Mouse (Mus musculus): ENCODE data around the gene Acd. TPM values are rescaled to one million over a fixed set of nuclear protein-coding genes. Genes with fewer than 3 reads are reported as not detected.
A peak's percentile ranks its signal among the peaks of the same experiment; 100 is the strongest.

The Acd gene
- polyA plus RNA-seq, 1 experiment from 2014 or later, result 78.1 TPM

DNA sequence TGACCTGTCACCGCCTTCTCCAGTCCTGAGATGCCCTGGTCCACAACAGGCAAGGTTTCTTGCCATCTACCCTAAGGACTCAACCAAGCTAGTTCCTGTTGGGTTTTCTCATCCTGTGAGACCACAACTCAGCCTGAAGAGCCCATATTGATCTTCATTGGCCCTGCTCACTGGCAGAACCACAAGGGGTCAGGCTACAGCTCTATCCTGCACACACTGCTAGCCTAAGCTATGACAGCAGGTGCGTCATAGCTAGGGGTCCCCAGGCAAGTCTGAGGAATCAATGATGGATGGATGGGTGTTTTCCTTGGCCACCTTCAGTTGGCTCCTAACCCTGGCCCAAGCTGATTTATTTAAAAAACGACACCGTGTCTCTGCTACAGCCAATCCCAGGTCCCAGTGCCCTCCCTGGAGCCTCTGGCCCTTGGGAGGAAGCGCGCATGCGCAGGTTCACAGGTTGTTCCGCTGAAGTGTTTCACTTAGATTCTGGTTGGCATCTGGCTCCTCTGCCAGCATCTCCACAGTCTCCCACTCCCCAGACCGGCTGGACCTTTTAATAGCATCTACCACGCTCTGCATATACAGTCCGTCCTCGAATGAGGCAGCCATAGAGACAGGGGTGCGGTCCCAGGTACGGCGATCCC is 15.5 kb upstream of the Acd start:
- Histone ChIP-seq H3K4me1 (replicated peaks; ENCODE audit: control insufficient read depth, insufficient read depth, low read length) (no peaks in the 10 kb centered on the region), H3K4me2 (replicated peaks) (no peak overlapping the region), H3K4me3 (replicated peaks; ENCODE audit: low read length) (no peak overlapping the region), H3K36me3 (replicated peaks; ENCODE audit: control insufficient read depth, insufficient read depth) (peaks cover 43% of the 10 kb centered on the region), H3K27ac (no peak overlapping the region), H3K9me3 (ENCODE audit: control insufficient read depth, low read length) (no peaks in the 10 kb centered on the region), H3K9ac (no peak overlapping the region), H3K27me3 (ENCODE audit: control insufficient read depth, insufficient read depth, low read length) (no peaks in the 10 kb centered on the region)
- WGBS, result 94% methylated on average over 15 of the region's 15 CpGs
- DNase-seq (ENCODE audit: low spot score) (no peak), ATAC-seq (ENCODE audit: low FRiP score) (no peak)

DNA sequence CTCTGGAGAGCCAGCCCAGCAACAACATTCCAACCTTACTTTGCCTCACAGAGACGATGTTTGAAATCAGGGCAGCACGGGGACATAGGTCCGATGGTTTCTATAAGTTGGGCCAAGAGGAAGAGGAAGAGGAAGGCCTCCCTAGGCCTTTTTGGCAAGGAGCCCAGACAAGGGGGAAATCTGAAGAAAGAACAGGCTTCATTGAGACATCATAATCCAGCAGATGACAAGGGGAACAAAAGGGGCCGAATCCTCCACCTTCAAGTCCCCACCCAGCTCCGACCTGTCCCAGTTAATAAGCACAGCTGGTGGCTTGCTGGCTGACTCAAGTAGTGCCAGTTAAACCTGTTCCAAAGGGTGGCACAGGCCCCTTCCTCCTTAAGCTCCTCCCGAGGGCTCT is 14.1 kb upstream of the Acd start:
- Histone ChIP-seq H3K36me3 (replicated peaks; ENCODE audit: control insufficient read depth, insufficient read depth) (peaks cover 37% of the 10 kb centered on the region), H3K27ac (no peak overlapping the region), H3K9me3 (ENCODE audit: control insufficient read depth, low read length) (no peaks in the 10 kb centered on the region), H3K4me1 (replicated peaks; ENCODE audit: control insufficient read depth, insufficient read depth, low read length) (no peaks in the 10 kb centered on the region), H3K4me3 (replicated peaks; ENCODE audit: low read length) (no peak overlapping the region), H3K4me2 (replicated peaks) (no peak overlapping the region), H3K27me3 (ENCODE audit: control insufficient read depth, insufficient read depth, low read length) (no peaks in the 10 kb centered on the region), H3K9ac (no peak overlapping the region)
- DNase-seq (ENCODE audit: low spot score) (no peak), ATAC-seq (ENCODE audit: low FRiP score) (no peak)
- 80% methylated on average over 6 of the region's 6 CpGs for WGBS

DNA sequence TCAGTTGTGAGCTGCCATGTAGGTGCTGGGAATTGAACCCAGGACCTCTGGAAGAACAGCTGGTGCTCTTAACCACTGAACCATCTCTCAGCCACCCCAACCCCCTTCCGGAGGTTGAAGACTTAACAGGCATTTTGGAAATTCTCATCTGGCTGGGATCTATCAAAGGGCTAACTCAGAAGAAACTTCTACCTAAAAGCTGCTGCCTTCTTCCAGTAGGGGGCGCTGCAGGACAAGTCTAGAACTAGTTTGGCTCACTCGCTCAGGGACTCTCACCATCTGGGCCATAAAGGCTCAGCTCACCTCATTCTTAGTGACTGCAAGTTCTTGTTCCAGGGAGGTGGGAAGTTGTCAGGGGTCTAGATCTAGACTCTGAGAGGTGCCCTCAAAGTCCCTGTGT is 13.2 kb upstream of the Acd start:
- H3K36me3 ChIP-seq (replicated peaks; ENCODE audit: control insufficient read depth, insufficient read depth), result peaks cover 31% of the 10 kb centered on the region
- DNase-seq (ENCODE audit: low spot score) (peak; percentile 90), ATAC-seq (ENCODE audit: low FRiP score) (no peak)
- no peak overlapping the region for H3K9ac ChIP-seq
- no peak overlapping the region for H3K27ac ChIP-seq
- 6% methylated on average over 3 of the region's 3 CpGs for WGBS
- no peaks in the 10 kb centered on the region for H3K9me3 ChIP-seq (ENCODE audit: control insufficient read depth, low read length)
- H3K4me2 ChIP-seq (replicated peaks), result no peak overlapping the region
- no peaks in the 10 kb centered on the region for H3K4me1 ChIP-seq (replicated peaks; ENCODE audit: control insufficient read depth, insufficient read depth, low read length)
- H3K27me3 ChIP-seq (ENCODE audit: control insufficient read depth, insufficient read depth, low read length), result no peaks in the 10 kb centered on the region
- H3K4me3 ChIP-seq (replicated peaks; ENCODE audit: low read length), result no peak overlapping the region

DNA sequence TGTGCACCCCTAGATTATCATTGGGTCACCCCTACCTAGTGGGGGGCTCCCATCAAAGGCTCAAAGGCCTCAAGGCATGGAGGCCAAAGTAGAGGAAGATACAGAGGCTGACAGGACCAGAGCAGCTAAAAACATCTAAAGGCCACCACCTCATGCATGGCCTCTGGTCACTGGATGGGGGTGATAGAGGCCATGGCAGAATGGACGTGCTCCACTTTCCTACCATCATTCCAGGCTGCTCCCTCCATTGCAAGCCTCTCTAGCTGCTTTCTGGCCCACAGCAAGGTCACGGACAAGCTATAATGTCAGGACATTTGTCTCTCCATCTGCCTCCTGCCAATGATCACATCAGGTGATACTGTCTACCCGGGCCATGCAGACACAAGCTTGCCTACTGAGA is 11.4 kb upstream of the Acd start:
- H3K9ac ChIP-seq, result no peak overlapping the region
- no peaks in the 10 kb centered on the region for H3K27me3 ChIP-seq (ENCODE audit: control insufficient read depth, insufficient read depth, low read length)
- no peak overlapping the region for H3K4me2 ChIP-seq (replicated peaks)
- peaks cover 4% of the 10 kb centered on the region for H3K4me1 ChIP-seq (replicated peaks; ENCODE audit: control insufficient read depth, insufficient read depth, low read length)
- H3K36me3 ChIP-seq (replicated peaks; ENCODE audit: control insufficient read depth, insufficient read depth), result peaks cover 25% of the 10 kb centered on the region
- DNase-seq (ENCODE audit: low spot score) (no peak), ATAC-seq (ENCODE audit: low FRiP score) (no peak)
- H3K4me3 ChIP-seq (replicated peaks; ENCODE audit: low read length), result no peak overlapping the region
- no peak overlapping the region for H3K27ac ChIP-seq
- WGBS, result 81% methylated on average over 3 of the region's 3 CpGs
- no peaks in the 10 kb centered on the region for H3K9me3 ChIP-seq (ENCODE audit: control insufficient read depth, low read length)

DNA sequence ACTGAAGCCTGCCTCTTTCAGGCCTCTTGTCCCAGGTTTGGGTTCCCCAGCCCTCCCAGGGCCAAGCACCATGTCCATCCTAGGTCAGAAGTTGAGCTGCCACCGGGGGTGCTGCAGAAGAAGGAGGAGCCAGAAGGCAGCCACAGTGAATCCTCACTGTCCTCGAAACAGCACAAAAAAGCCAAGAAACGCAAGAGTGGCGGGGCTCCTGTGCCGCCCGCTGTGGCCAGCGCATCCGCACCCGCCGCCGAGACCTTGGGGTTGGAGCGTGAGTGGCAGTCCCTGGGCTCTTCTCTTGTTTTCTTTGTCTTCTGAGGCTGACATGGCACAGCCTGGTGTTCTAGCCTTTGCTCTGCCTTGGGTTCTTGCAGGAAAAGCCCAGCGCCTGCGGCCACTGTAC is 8.4 kb upstream of the Acd start:
- Histone ChIP-seq H3K4me2 (replicated peaks) (no peak overlapping the region), H3K4me3 (replicated peaks; ENCODE audit: low read length) (no peak overlapping the region), H3K36me3 (replicated peaks; ENCODE audit: control insufficient read depth, insufficient read depth) (0 out of 2 replicates have a peak, but pooled peaks cover 1% of the 10 kb centered on the region), H3K9me3 (ENCODE audit: control insufficient read depth, low read length) (no peaks in the 10 kb centered on the region), H3K9ac (no peak overlapping the region), H3K4me1 (replicated peaks; ENCODE audit: control insufficient read depth, insufficient read depth, low read length) (peaks cover 10% of the 10 kb centered on the region), H3K27ac (no peak overlapping the region), H3K27me3 (ENCODE audit: control insufficient read depth, insufficient read depth, low read length) (no peaks in the 10 kb centered on the region)
- DNase-seq (ENCODE audit: low spot score), result no peak
- no peak for ATAC-seq (ENCODE audit: low FRiP score)
- WGBS, result 77% methylated on average over 14 of the region's 14 CpGs

DNA sequence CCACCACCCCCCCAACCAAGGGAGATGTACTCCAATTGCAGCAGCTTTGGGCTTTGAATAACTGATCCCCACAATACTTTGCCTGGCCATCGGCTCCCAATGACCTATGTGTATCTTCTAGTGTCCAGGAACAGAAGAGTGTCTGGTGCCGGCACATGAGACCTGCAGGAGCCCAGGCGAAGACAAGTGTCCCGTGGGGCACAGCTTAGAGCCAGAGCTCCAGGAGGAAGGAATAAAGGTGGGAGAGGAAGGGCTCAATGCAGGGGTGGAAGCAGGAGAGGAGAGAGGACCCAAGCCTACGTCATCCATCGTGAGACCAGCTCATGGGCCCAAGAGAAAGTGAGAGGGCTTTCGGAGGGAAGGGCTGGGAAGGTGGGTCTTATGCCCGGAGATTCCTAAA is 7.8 kb upstream of the Acd start:
- H3K4me2 ChIP-seq (replicated peaks), result no peak overlapping the region
- 0 out of 2 replicates have a peak, but pooled peaks cover 2% of the 10 kb centered on the region for H3K36me3 ChIP-seq (replicated peaks; ENCODE audit: control insufficient read depth, insufficient read depth)
- no peaks in the 10 kb centered on the region for H3K9me3 ChIP-seq (ENCODE audit: control insufficient read depth, low read length)
- DNase-seq (ENCODE audit: low spot score) (no peak), ATAC-seq (ENCODE audit: low FRiP score) (no peak)
- H3K27me3 ChIP-seq (ENCODE audit: control insufficient read depth, insufficient read depth, low read length), result no peaks in the 10 kb centered on the region
- H3K27ac ChIP-seq, result no peak overlapping the region
- WGBS, result 94% methylated on average over 8 of the region's 8 CpGs
- no peak overlapping the region for H3K9ac ChIP-seq
- H3K4me3 ChIP-seq (replicated peaks; ENCODE audit: low read length), result no peak overlapping the region
- H3K4me1 ChIP-seq (replicated peaks; ENCODE audit: control insufficient read depth, insufficient read depth, low read length), result peaks cover 10% of the 10 kb centered on the region

DNA sequence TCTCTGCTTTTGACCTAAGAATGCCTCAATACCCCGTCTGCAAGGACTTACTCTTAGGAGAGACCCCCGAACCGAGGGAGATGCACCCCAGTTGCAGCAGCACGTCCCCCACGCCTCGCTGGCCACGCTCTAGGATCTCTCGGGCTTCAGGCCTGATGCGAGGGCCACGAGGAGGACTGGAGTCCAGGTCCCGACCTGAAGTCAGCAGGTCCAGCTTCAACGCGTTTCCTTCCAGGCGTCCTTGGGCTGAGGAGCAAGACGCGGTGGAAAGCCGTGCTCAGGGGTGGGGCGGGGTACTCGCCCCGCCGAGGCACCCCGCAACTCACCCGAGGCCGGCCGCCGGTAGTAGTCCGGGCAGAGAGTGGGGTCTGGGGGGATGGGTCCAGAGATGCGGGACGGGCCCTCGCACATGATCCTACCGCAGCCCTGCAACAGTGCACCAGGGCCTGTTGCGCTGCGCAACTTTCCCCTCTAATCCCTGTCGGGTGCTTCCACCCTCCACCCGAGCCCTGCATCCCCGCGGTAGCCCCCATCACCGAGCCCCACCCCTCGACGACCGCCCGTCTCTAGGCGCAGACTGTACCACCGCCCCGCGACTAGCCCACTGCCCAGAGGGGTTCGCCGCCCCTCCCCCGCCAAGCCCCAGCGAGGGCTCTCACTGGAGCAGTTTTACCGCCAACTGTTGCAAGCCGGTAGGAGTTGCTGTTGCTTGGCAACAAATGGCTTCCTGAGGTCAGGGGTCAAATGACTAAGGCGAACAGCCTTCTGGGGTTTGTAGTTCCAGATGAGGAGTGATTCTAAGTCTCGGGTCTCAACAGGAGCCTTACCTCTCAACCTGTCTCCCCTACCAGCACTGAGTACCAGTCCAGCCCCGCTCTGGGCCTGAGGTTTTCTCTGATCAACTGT is 6.8 kb upstream of the Acd start, which contains the start of the genes 4933405L10Rik and Enkd1:
Gene 4933405L10Rik, plus strand, starts transcription at position 158 of the 906 bp plus-strand sequence.
Gene Enkd1, minus strand, starts transcription at position 713 of the 906 bp plus-strand sequence.
- Histone ChIP-seq H3K4me2 (replicated peaks) (peak within 1 kb of the TSS; percentile 91), H3K36me3 (replicated peaks; ENCODE audit: control insufficient read depth, insufficient read depth) (0 out of 2 replicates have a peak, but pooled peaks cover 12% of the 10 kb centered on the region), H3K27me3 (ENCODE audit: control insufficient read depth, insufficient read depth, low read length) (no peaks in the 10 kb centered on the region), H3K27ac (no peak within 1 kb of the TSS), H3K4me1 (replicated peaks; ENCODE audit: control insufficient read depth, insufficient read depth, low read length) (peaks cover 10% of the 10 kb centered on the region), H3K4me3 (replicated peaks; ENCODE audit: low read length) (peak within 1 kb of the TSS; percentile 52), H3K9ac (peak within 1 kb of the TSS; percentile 62), H3K9me3 (ENCODE audit: control insufficient read depth, low read length) (no peaks in the 10 kb centered on the region)
- 1% methylated on average over 54 of the region's 55 CpGs for WGBS
- DNase-seq (ENCODE audit: low spot score) (peak; percentile 94), ATAC-seq (ENCODE audit: low FRiP score) (peak; percentile 85)

DNA sequence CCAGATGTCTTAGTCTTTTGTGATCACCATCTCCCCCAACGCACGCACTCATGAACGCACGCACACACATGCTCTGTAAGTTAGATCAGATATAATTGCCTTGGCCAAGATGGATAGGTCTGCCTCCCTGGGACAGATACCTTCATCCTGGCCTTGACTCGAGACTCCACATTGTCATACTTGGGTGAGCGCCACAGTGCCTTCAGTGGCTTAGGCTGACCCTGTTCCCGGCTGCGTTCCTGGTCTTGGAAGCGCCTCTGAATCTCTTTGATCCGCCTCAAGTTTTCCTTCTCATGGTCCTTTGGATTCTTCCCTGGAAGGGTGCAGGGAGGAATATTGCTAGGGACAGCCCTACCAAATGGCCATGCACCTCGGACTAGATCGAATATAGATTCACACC is 5.5 kb upstream of the Acd start:
- ATAC-seq (ENCODE audit: low FRiP score) (no peak), DNase-seq (ENCODE audit: low spot score) (no peak)
- Histone ChIP-seq H3K4me1 (replicated peaks; ENCODE audit: control insufficient read depth, insufficient read depth, low read length) (peaks cover 17% of the 10 kb centered on the region), H3K27me3 (ENCODE audit: control insufficient read depth, insufficient read depth, low read length) (no peaks in the 10 kb centered on the region), H3K9me3 (ENCODE audit: control insufficient read depth, low read length) (no peaks in the 10 kb centered on the region), H3K36me3 (replicated peaks; ENCODE audit: control insufficient read depth, insufficient read depth) (0 out of 2 replicates have a peak, but pooled peaks cover 14% of the 10 kb centered on the region), H3K9ac (no peak overlapping the region), H3K27ac (no peak overlapping the region), H3K4me3 (replicated peaks; ENCODE audit: low read length) (no peak overlapping the region), H3K4me2 (replicated peaks) (peak overlapping the region; percentile 91)
- 78% methylated on average over 12 of the region's 12 CpGs for WGBS

DNA sequence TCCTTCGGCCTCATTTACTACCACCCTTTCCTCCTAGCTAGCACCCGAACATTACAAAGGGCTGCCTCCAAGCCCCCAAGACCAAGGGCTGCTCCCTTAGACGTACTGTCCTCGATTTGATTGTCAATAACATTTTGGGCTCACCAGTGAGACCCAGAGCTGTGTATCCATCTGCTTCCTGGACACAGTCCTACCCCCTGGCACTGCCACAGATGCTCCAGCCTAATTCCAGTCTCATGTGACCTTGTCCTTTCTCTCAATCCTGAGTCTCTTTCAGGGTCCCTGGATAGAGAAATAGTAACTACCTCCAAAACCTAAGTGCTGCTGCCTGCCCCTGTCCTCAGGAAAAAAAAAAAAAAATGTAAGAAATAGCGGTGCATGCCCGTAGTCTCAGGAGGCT is 4.1 kb upstream of the Acd start:
- WGBS, result 91% methylated on average over 6 of the region's 6 CpGs
- Histone ChIP-seq H3K4me3 (replicated peaks; ENCODE audit: low read length) (no peak overlapping the region), H3K36me3 (replicated peaks; ENCODE audit: control insufficient read depth, insufficient read depth) (0 out of 2 replicates have a peak, but pooled peaks cover 14% of the 10 kb centered on the region), H3K27me3 (ENCODE audit: control insufficient read depth, insufficient read depth, low read length) (no peaks in the 10 kb centered on the region), H3K9me3 (ENCODE audit: control insufficient read depth, low read length) (no peaks in the 10 kb centered on the region), H3K9ac (no peak overlapping the region), H3K4me1 (replicated peaks; ENCODE audit: control insufficient read depth, insufficient read depth, low read length) (peaks cover 21% of the 10 kb centered on the region), H3K27ac (no peak overlapping the region), H3K4me2 (replicated peaks) (no peak overlapping the region)
- ATAC-seq (ENCODE audit: low FRiP score), result no peak
- no peak for DNase-seq (ENCODE audit: low spot score)
